23 mouse cellular contexts compared by ENCODE assay signal in the genomic region with DNA sequence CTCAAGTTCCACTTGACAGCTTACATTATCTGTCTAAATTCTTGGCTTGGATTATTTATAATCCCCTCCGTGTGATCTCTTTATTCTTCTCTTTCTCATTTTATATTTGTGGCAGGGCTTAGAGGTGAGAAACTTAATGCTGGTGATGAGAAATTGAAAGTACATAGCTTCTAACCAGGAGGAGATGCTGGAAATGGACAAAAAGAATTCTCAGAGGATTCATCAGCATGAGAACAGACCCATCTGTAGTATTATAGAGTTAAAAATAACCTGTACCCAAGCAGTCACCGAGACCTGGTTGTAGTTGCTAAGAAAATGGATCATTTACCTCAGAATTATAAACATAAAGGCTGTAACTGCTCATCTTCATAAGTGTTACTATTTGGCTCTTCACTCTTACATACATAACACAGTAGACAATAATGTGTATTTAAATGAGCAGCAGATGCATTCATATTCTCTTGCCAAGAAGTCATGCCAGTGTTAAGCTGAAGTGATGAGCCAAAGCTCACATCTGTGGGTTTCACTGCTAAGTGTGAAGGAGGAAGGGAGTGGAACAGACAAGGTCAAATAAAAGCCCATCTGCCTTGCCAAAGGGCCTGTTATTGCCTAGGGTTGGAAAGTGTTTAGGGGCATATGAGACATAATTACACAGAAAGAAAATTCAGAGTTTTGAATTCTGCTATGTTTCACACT.
DNase-seq lines count a peak whose midpoint lies in the region; ATAC-seq and TF ChIP-seq lines count a peak whose summit lies in the region.
"Had no signal": no experiment of that assay in that cellular context is flagged by ENCODE, and none has a peak within 500 bp of the region (broad histone marks: within the 10 kb centered on the region; RNA-seq: fewer than 3 reads in every experiment).

No protein-coding gene starts in this region.

- H3K4me1 ChIP-seq in embryonic facial prominence, embryonic 14.5 days (ENCODE audit: control insufficient read depth, insufficient read depth, low read length) = no peaks in the 10 kb centered on the region
- no peaks in the 10 kb centered on the region for H3K4me1 ChIP-seq in embryonic facial prominence, embryonic 10.5 days
- no peaks in the 10 kb centered on the region for H3K4me1 ChIP-seq in hindbrain, embryonic 16.5 days (ENCODE audit: control insufficient read depth, insufficient read depth, low read depth, low read length)
- no peaks in the 10 kb centered on the region for H3K4me1 ChIP-seq in hindbrain, embryonic 12.5 days
- H3K4me1 ChIP-seq in midbrain, postnatal 0 days (ENCODE audit: insufficient read depth, low read length) = no peaks in the 10 kb centered on the region
- H3K4me1 ChIP-seq in midbrain, embryonic 16.5 days (ENCODE audit: control insufficient read depth, insufficient read depth, low read length) = no peaks in the 10 kb centered on the region
- no peaks in the 10 kb centered on the region for H3K4me1 ChIP-seq in liver, embryonic 11.5 days (replicated peaks; ENCODE audit: control insufficient read depth, insufficient read depth, low read length)
- H3K4me1 ChIP-seq: heart, embryonic 15.5 days; limb, embryonic 10.5 days; midbrain, embryonic 13.5 days had no signal

- TF ChIP-seq CTCF in midbrain, postnatal 0 days (IDR thresholded peaks at IDR 0.05) = no peak

- no peak overlapping the region for H3K4me2 ChIP-seq in embryonic facial prominence, embryonic 14.5 days (ENCODE audit: low read depth, low read length)
- no peak overlapping the region for H3K4me2 ChIP-seq in hindbrain, embryonic 16.5 days (ENCODE audit: low read length)
- H3K4me2 ChIP-seq in hindbrain, embryonic 12.5 days (replicated peaks) = no peak overlapping the region
- no peak overlapping the region for H3K4me2 ChIP-seq in midbrain, postnatal 0 days (ENCODE audit: low read depth, low read length, poor library complexity, severe bottlenecking)
- H3K4me2 ChIP-seq in midbrain, embryonic 16.5 days (ENCODE audit: low read length) = no peak overlapping the region
- no peak overlapping the region for H3K4me2 ChIP-seq in liver, embryonic 11.5 days
- H3K4me2 ChIP-seq: heart, embryonic 15.5 days; midbrain, embryonic 13.5 days had no signal

- H3K27ac ChIP-seq in embryonic facial prominence, embryonic 14.5 days (replicated peaks; ENCODE audit: low read depth, low read length) = no peak overlapping the region
- H3K27ac ChIP-seq in embryonic facial prominence, embryonic 10.5 days (replicated peaks) = no peak overlapping the region
- no peak overlapping the region for H3K27ac ChIP-seq in hindbrain, embryonic 16.5 days (ENCODE audit: low read depth, low read length)
- H3K27ac ChIP-seq in hindbrain, embryonic 12.5 days = no peak overlapping the region
- H3K27ac ChIP-seq in midbrain, postnatal 0 days (ENCODE audit: low read depth, low read length) = no peak overlapping the region
- H3K27ac ChIP-seq in midbrain, embryonic 16.5 days (ENCODE audit: low read length) = no peak overlapping the region
- H3K27ac ChIP-seq in liver, embryonic 11.5 days (ENCODE audit: low read depth, low read length) = no peak overlapping the region
- H3K27ac ChIP-seq: heart, embryonic 15.5 days; left cerebral cortex, adult 2 months; limb, embryonic 10.5 days; midbrain, embryonic 13.5 days had no signal

- H3K9me3 ChIP-seq in embryonic facial prominence, embryonic 14.5 days (ENCODE audit: control insufficient read depth, low read length) = no peaks in the 10 kb centered on the region
- H3K9me3 ChIP-seq in embryonic facial prominence, embryonic 10.5 days = no peaks in the 10 kb centered on the region
- H3K9me3 ChIP-seq in hindbrain, embryonic 16.5 days (ENCODE audit: control insufficient read depth, low read length) = no peaks in the 10 kb centered on the region
- no peaks in the 10 kb centered on the region for H3K9me3 ChIP-seq in hindbrain, embryonic 12.5 days (replicated peaks)
- H3K9me3 ChIP-seq in midbrain, postnatal 0 days (ENCODE audit: low read length) = no peaks in the 10 kb centered on the region
- H3K9me3 ChIP-seq in midbrain, embryonic 16.5 days (replicated peaks; ENCODE audit: control insufficient read depth, low read length, poor library complexity, severe bottlenecking) = no peaks in the 10 kb centered on the region
- no peaks in the 10 kb centered on the region for H3K9me3 ChIP-seq in liver, embryonic 11.5 days (ENCODE audit: control insufficient read depth, low read length)
- H3K9me3 ChIP-seq: heart, embryonic 15.5 days; limb, embryonic 10.5 days; midbrain, embryonic 13.5 days had no signal

- ATAC-seq in embryonic facial prominence, embryonic 14.5 days (ENCODE audit: low read depth) = no peak
- ATAC-seq in hindbrain, embryonic 16.5 days = peak; percentile 88
- ATAC-seq in hindbrain, embryonic 12.5 days (ENCODE audit: low FRiP score) = no peak
- no peak for ATAC-seq in midbrain, postnatal 0 days (ENCODE audit: low FRiP score)
- no peak for ATAC-seq in midbrain, embryonic 16.5 days
- ATAC-seq in liver, embryonic 11.5 days (replicated peaks; ENCODE audit: low FRiP score) = no peak
- ATAC-seq: intestine, embryonic 16.5 days; midbrain, embryonic 13.5 days had no signal

- no peak overlapping the region for H3K4me3 ChIP-seq in embryonic facial prominence, embryonic 14.5 days (ENCODE audit: low read depth, low read length)
- H3K4me3 ChIP-seq in embryonic facial prominence, embryonic 10.5 days = no peak overlapping the region
- no peak overlapping the region for H3K4me3 ChIP-seq in hindbrain, embryonic 16.5 days (ENCODE audit: low read length)
- H3K4me3 ChIP-seq in hindbrain, embryonic 12.5 days = no peak overlapping the region
- no peak overlapping the region for H3K4me3 ChIP-seq in midbrain, postnatal 0 days (ENCODE audit: low read depth, low read length)
- no peak overlapping the region for H3K4me3 ChIP-seq in midbrain, embryonic 16.5 days (ENCODE audit: low read depth, low read length)
- no peak overlapping the region for H3K4me3 ChIP-seq in liver, embryonic 11.5 days (ENCODE audit: low read depth, low read length)
- H3K4me3 ChIP-seq: erythroblast, embryonic 14.5 days; heart, embryonic 15.5 days; left cerebral cortex, adult 2 months; limb, embryonic 10.5 days; midbrain, embryonic 13.5 days had no signal

- H3K9ac ChIP-seq in embryonic facial prominence, embryonic 14.5 days (ENCODE audit: low read depth, low read length) = no peak overlapping the region
- H3K9ac ChIP-seq in hindbrain, embryonic 16.5 days (ENCODE audit: low read depth, low read length) = no peak overlapping the region
- no peak overlapping the region for H3K9ac ChIP-seq in hindbrain, embryonic 12.5 days
- H3K9ac ChIP-seq in midbrain, postnatal 0 days (replicated peaks; ENCODE audit: low read length, poor library complexity, severe bottlenecking) = no peak overlapping the region
- no peak overlapping the region for H3K9ac ChIP-seq in midbrain, embryonic 16.5 days (ENCODE audit: low read depth, low read length)
- no peak overlapping the region for H3K9ac ChIP-seq in liver, embryonic 11.5 days (ENCODE audit: low read depth, low read length)
- H3K9ac ChIP-seq: heart, embryonic 15.5 days; midbrain, embryonic 13.5 days had no signal

- H3K36me3 ChIP-seq in embryonic facial prominence, embryonic 14.5 days (ENCODE audit: control insufficient read depth, insufficient read depth, low read length) = no peaks in the 10 kb centered on the region
- H3K36me3 ChIP-seq in embryonic facial prominence, embryonic 10.5 days (replicated peaks) = no peaks in the 10 kb centered on the region
- no peaks in the 10 kb centered on the region for H3K36me3 ChIP-seq in hindbrain, embryonic 16.5 days (ENCODE audit: control insufficient read depth, insufficient read depth, low read length)
- no peaks in the 10 kb centered on the region for H3K36me3 ChIP-seq in hindbrain, embryonic 12.5 days
- no peaks in the 10 kb centered on the region for H3K36me3 ChIP-seq in midbrain, postnatal 0 days (ENCODE audit: insufficient read depth, low read length)
- H3K36me3 ChIP-seq in midbrain, embryonic 16.5 days (ENCODE audit: control insufficient read depth, insufficient read depth, low read length) = no peaks in the 10 kb centered on the region
- no peaks in the 10 kb centered on the region for H3K36me3 ChIP-seq in liver, embryonic 11.5 days (ENCODE audit: control insufficient read depth, insufficient read depth, low read length)
- H3K36me3 ChIP-seq: heart, embryonic 15.5 days; limb, embryonic 10.5 days; midbrain, embryonic 13.5 days had no signal

- WGBS in embryonic facial prominence, embryonic 14.5 days = 72% methylated on average over 2 of the region's 2 CpGs
- 82% methylated on average over 2 of the region's 2 CpGs for WGBS in embryonic facial prominence, embryonic 10.5 days
- 56% methylated on average over 2 of the region's 2 CpGs for WGBS in hindbrain, embryonic 16.5 days
- 84% methylated on average over 2 of the region's 2 CpGs for whole genome bisulfite sequencing in hindbrain, embryonic 12.5 days
- 58% methylated on average over 2 of the region's 2 CpGs for WGBS in midbrain, postnatal 0 days
- 47% methylated on average over 2 of the region's 2 CpGs for WGBS in midbrain, embryonic 16.5 days
- 65% methylated on average over 2 of the region's 2 CpGs for WGBS in liver, embryonic 11.5 days

- no peaks in the 10 kb centered on the region for H3K27me3 ChIP-seq in embryonic facial prominence, embryonic 14.5 days (replicated peaks; ENCODE audit: control insufficient read depth, insufficient read depth, low read length)
- no peaks in the 10 kb centered on the region for H3K27me3 ChIP-seq in embryonic facial prominence, embryonic 10.5 days (replicated peaks; ENCODE audit: low read depth, poor library complexity, severe bottlenecking)
- H3K27me3 ChIP-seq in hindbrain, embryonic 16.5 days (replicated peaks; ENCODE audit: control insufficient read depth, insufficient read depth, low read length) = no peaks in the 10 kb centered on the region
- no peaks in the 10 kb centered on the region for H3K27me3 ChIP-seq in hindbrain, embryonic 12.5 days
- H3K27me3 ChIP-seq in midbrain, postnatal 0 days (ENCODE audit: insufficient read depth, low read length) = no peaks in the 10 kb centered on the region
- H3K27me3 ChIP-seq in midbrain, embryonic 16.5 days (ENCODE audit: control insufficient read depth, insufficient read depth, low read depth, low read length) = no peaks in the 10 kb centered on the region
- H3K27me3 ChIP-seq in liver, embryonic 11.5 days (replicated peaks; ENCODE audit: control insufficient read depth, insufficient read depth, low read length) = no peaks in the 10 kb centered on the region
- H3K27me3 ChIP-seq: heart, embryonic 15.5 days; midbrain, embryonic 13.5 days had no signal

- DNase-seq in embryonic facial prominence, embryonic 14.5 days (ENCODE audit: low spot score) = peak; percentile 6
- DNase-seq in embryonic facial prominence, embryonic 10.5 days (ENCODE audit: low spot score) = no peak
- DNase-seq in midbrain, postnatal 0 days (ENCODE audit: low spot score) = peak; percentile 76
- DNase-seq in liver, embryonic 11.5 days (ENCODE audit: low spot score) = no peak
- DNase-seq: adrenal gland, postnatal 25 days; B cell, adult 2 months; cerebellum, adult 8-10 months; gastrocnemius, postnatal 36 days; heart, postnatal 4 days; kidney, postnatal 36 days; lung, adult 18-20 months; lung, postnatal 14 days; retina, postnatal 1 day; right cerebral cortex, postnatal 4 days had no signal

Comparison
In these comparisons a context has a peak if more than half of its experiments do, and no peak if none do; other contexts are left out.
1. DNase-seq: peak in embryonic facial prominence, embryonic 14.5 days (single experiment) and midbrain, postnatal 0 days (single experiment); none in embryonic facial prominence, embryonic 10.5 days (single experiment) and liver, embryonic 11.5 days (single experiment).